Mouse (Mus musculus): Measurements from ENCODE around the gene Rab7.

DNA sequence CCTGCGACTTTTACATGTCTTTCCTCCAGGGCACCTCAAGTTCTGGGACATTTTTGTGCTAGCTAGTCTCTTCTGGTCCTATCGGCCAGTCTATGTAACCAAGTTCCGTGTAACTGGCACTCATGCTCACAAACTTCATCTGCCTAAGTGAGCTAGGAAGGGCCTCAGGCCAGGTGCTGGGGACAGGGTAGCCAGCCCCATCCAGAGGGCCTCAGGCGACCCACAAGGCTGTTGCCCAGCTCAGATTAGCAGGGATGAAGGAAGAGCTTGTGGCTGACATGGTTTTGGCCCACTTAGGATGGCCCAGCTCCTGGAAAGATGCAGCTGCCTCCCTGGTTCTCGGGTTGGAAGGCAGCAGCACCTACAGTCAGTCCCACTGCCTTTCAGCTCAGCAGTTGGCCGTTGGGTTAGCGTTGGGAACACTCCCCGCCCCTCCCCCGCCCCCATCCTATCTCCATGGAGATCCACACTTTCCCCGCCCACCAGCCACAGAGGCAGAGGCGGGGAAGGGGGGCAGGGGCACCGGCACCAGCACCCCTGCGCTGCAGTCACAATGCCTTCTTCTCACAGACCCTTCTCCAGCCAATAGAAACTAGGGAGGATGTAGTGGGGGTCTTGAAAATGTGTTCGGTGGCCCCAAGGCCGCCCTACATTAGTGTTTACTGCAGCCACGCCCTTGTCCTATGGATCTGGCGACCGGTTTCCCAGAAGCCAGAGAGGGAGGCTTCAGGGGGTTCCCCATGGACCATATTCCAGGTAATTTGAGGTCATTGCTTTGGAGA, 51.1 kb downstream of the Rab7 start:
- no peak for TF ChIP-seq FLI1 (IDR thresholded peaks at IDR 0.05; ENCODE audit: low read length)
- TF ChIP-seq GATA1 (IDR thresholded peaks at IDR 0.05; ENCODE audit: borderline replicate concordance, low read length): no peak

Data from megakaryocyte, embryonic 14.5 days (primary cell).